Mouse (Mus musculus) lung, postnatal 4 days (tissue): ENCODE data around the gene Acsm1.

Experiments
- DNase-seq, 2 experiments: peaks; one replicate each; pipeline ENCODE4 v3.0.0; 2021

Gene Acsm1

DNA sequence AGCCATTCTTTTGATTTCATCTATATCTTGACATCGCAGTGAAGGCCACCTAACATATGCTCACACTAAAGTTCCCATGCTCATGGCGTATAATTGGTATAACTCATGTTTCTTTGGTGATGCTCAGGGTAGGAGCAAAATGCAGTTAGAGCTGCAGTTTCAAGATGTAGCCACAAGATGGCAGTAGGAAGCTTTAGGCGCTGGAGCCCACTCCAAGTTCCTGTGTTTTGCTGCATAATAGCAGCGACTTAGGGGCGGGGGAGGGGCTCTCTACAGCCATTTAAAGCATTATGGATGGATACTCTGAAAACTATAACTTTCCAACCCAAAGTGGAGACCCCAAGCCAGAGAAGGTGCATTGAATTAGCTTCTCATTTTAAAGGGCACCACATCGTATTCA, 66.6 kb downstream of the Acsm1 start:
- DNase-seq, result peak in 1 of 2 experiments; percentile 17

DNA sequence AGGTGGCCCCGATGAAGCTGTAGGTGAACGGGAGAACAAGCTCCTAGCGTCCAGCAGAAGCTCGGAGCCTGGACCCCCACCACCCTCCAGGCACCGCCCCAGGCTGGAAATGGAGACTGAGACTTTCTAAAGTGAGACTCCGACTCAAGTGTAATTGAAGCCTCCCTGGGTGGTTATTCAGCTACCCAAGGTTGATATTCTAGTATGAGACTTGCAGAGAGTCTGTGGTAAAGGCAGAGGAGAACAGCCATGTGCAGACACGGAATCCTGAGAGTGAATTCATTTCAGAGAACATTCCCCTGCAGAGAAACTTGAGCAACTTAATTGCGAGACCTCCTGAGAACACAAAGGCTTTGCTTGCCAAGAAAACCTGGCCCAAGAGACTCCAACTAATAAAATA, 73.3 kb downstream of the Acsm1 start:
- DNase-seq, result no peak

DNA sequence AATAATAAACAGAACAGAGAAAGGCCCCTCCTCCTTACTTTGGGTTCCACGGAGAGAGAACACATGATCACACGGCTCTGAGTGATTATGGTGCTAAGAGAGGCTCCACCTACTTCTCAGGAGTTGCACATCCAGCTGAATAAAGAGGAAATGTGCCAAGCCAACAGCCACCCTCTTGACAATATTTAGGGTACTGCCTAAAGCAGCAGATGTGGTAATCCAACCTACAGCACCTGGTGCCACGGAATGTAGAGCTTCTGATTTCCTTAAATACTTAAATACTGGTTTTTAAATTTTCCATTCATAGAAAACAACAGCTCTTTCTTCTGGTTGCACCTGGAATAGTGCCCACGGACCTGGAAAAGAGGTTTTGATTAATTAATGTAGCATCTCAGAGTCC, 75.9 kb downstream of the Acsm1 start:
- no peak for DNase-seq

DNA sequence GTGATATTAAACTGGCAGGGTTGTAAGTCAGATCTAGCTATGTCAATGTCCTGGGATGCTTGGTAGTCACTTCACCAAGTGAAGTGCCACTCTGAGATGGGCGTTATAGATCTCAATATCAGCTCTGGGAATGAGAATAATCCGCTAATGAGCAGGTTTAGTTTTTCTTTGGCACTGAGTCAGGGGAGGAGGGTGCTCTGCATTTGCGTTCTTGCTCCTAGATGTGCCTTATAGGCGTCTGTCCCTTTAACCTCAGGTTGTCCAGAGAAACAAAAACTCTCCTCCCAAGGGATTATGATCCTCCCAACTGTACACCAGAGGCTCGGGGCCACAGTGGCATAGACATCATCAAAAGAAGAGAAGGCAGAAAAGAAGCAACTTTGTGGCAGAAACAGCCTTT, 82.9 kb downstream of the Acsm1 start, which contains the start of gene Acsm4:
Gene Acsm4, plus strand, starts transcription at position 301 of the 400 bp plus-strand sequence.
- no peak for DNase-seq

DNA sequence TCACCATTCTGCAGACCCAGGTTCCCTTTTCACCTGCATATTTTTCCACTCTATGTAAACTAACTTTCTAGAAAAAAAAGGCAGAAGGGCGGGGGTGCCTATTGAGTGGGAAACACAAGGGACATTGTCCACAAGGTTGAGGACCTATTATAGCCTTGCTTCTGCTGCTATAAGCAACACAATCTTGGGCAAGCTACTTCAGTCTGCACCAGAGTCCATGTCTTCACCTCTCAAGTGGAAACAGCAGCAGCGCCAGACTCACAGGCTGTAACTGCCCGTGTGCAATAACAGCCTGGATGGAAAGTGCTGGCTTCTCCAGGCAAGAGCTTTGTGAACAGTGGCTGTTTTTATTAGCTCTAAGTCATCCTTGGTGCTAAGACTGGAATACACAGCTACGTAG, 85.5 kb downstream of the Acsm1 start:
- no peak for DNase-seq

DNA sequence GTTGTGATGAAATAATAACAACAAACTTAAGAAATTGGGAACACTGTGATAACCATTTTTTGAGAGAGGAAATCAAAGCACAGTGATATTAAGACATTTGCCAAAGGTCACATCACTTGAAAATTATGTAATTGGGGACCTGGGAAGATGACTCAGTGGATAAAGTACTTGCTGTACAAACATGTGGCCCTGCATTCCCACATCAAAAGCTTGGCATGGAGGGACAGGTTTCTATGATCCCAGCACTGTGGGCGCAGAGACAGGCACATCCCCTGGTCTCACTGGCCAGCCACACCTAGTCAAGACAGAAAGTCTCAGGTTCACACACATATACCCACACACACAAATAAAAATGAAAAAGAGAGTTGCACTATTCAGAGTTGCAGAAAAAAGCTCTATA, 88.1 kb downstream of the Acsm1 start:
- no peak for DNase-seq
